ENCODE assay signal across 8 mouse cellular contexts in genomic region chr1:100180050-100180449, GRCm38 (mm10).
DNase-seq lines count a peak whose midpoint lies in the region; ATAC-seq lines count a peak whose summit lies in the region.

No protein-coding gene starts in this region.

- DNase-seq in lung, postnatal 4 days, result no peak
- DNase-seq in R1 (ENCODE audit: low read depth, low spot score), result peak; percentile 95
- DNase-seq in lung, postnatal 10 days, result peak; percentile 19
- no peak for DNase-seq in layer of hippocampus, postnatal 36 days

- H3K9me3 ChIP-seq in lung, embryonic 16.5 days (ENCODE audit: control insufficient read depth, low read length), result no peaks in the 10 kb centered on the region
- H3K9me3 ChIP-seq in hindbrain, embryonic 16.5 days (ENCODE audit: control insufficient read depth, low read length), result no peaks in the 10 kb centered on the region
- H3K9me3 ChIP-seq in stomach, embryonic 15.5 days, result no peaks in the 10 kb centered on the region

- no peaks in the 10 kb centered on the region for H3K27me3 ChIP-seq in lung, embryonic 16.5 days (ENCODE audit: control insufficient read depth, insufficient read depth, low read depth, low read length)
- no peaks in the 10 kb centered on the region for H3K27me3 ChIP-seq in hindbrain, embryonic 16.5 days (replicated peaks; ENCODE audit: control insufficient read depth, insufficient read depth, low read length)
- H3K27me3 ChIP-seq in stomach, embryonic 15.5 days (replicated peaks), result no peaks in the 10 kb centered on the region

- H3K4me3 ChIP-seq in lung, embryonic 16.5 days (ENCODE audit: low read length), result no peak overlapping the region
- H3K4me3 ChIP-seq in hindbrain, embryonic 16.5 days (ENCODE audit: low read length), result no peak overlapping the region
- no peak overlapping the region for H3K4me3 ChIP-seq in stomach, embryonic 15.5 days (replicated peaks)

- ATAC-seq in lung, embryonic 16.5 days (ENCODE audit: low read depth), result peak; percentile 99
- peak; percentile 85 for ATAC-seq in erythroblast, adult 5-6 weeks (replicated peaks; ENCODE audit: low FRiP score, poor library complexity, severe bottlenecking)
- peak; percentile 99 for ATAC-seq in hindbrain, embryonic 16.5 days
- ATAC-seq in stomach, embryonic 15.5 days (ENCODE audit: insufficient read depth, low FRiP score, low read depth), result peak; percentile 100

- H3K36me3 ChIP-seq in lung, embryonic 16.5 days (ENCODE audit: control insufficient read depth, insufficient read depth, low read length), result no peaks in the 10 kb centered on the region
- no peaks in the 10 kb centered on the region for H3K36me3 ChIP-seq in hindbrain, embryonic 16.5 days (ENCODE audit: control insufficient read depth, insufficient read depth, low read length)
- no peaks in the 10 kb centered on the region for H3K36me3 ChIP-seq in stomach, embryonic 15.5 days

- no peak overlapping the region for H3K27ac ChIP-seq in lung, embryonic 16.5 days (ENCODE audit: low read length)
- no peak overlapping the region for H3K27ac ChIP-seq in hindbrain, embryonic 16.5 days (ENCODE audit: low read depth, low read length)
- H3K27ac ChIP-seq in stomach, embryonic 15.5 days, result no peak overlapping the region

- WGBS in lung, embryonic 16.5 days, result 87% methylated on average over 5 of the region's 5 CpGs
- WGBS in hindbrain, embryonic 16.5 days, result 86% methylated on average over 5 of the region's 5 CpGs
- 80% methylated on average over 5 of the region's 5 CpGs for WGBS in stomach, embryonic 15.5 days

- H3K4me2 ChIP-seq in lung, embryonic 16.5 days (ENCODE audit: low read depth, low read length), result no peak overlapping the region
- H3K4me2 ChIP-seq in hindbrain, embryonic 16.5 days (ENCODE audit: low read length), result no peak overlapping the region
- no peak overlapping the region for H3K4me2 ChIP-seq in stomach, embryonic 15.5 days

- no peaks in the 10 kb centered on the region for H3K4me1 ChIP-seq in lung, embryonic 16.5 days (replicated peaks; ENCODE audit: control insufficient read depth, insufficient read depth, low read length)
- no peaks in the 10 kb centered on the region for H3K4me1 ChIP-seq in hindbrain, embryonic 16.5 days (ENCODE audit: control insufficient read depth, insufficient read depth, low read depth, low read length)
- H3K4me1 ChIP-seq in stomach, embryonic 15.5 days, result no peaks in the 10 kb centered on the region

- no peak overlapping the region for H3K9ac ChIP-seq in lung, embryonic 16.5 days (ENCODE audit: low read length)
- no peak overlapping the region for H3K9ac ChIP-seq in hindbrain, embryonic 16.5 days (ENCODE audit: low read depth, low read length)
- H3K9ac ChIP-seq in stomach, embryonic 15.5 days, result no peak overlapping the region

Comparison
In these comparisons a context has a peak if more than half of its experiments do, and no peak if none do; other contexts are left out.
1. DNase-seq: peak in R1 (single experiment) and lung, postnatal 10 days (single experiment); none in lung, postnatal 4 days (0 of 2) and layer of hippocampus, postnatal 36 days (0 of 2).
2. Peak in every context shown above with its lines, with median percentiles within 50 percentile points of each other: ATAC-seq.